Mouse (Mus musculus) frontal cortex, adult 2 months (tissue): ENCODE measurements at regions not wholly inside any gene's neighbourhood (a gene's known extent, or its start where the extent isn't known, plus 50 kb on each side); places are given as distances from the start of the nearest gene placed in this dataset.

ENCODE experiments used
- DNase-seq, 2 experiments: peaks; one replicate each; pipeline ENCODE4 v3.0.0; 2022; ENCODE audit warnings: low spot score in 1 of 2; ENCODE audit errors: extremely low spot score in 1 of 2

GRCm38 (mm10) chr16:29147766-29148165 lies 61.7 kb upstream of the Hrasls start:
- DNase-seq = peak; percentile 24 to 42

GRCm38 (mm10) chr16:29119217-29119616 lies 90.3 kb upstream of the Hrasls start:
- no peak for DNase-seq

- no peak for DNase-seq
These were observed 112.7 kb upstream of the Hrasls start for GRCm38 (mm10) chr16:29096791-29097190.

- no peak for DNase-seq
These were observed 136.5 kb upstream of the Mb21d2 start for GRCm38 (mm10) chr16:29065961-29066360.

GRCm38 (mm10) chr16:29065097-29065785 lies 135.8 kb upstream of the Mb21d2 start:
- DNase-seq = no peak

- no peak for DNase-seq
These were observed 133.9 kb upstream of the Mb21d2 start for GRCm38 (mm10) chr16:29063377-29063776.

GRCm38 (mm10) chr16:29057076-29057475 lies 127.6 kb upstream of the Mb21d2 start:
- no peak for DNase-seq

- DNase-seq = no peak
These were observed 125.0 kb upstream of the Mb21d2 start for GRCm38 (mm10) chr16:29054423-29054822.

GRCm38 (mm10) chr16:29046453-29046993 lies 117.0 kb upstream of the Mb21d2 start:
- no peak for DNase-seq

GRCm38 (mm10) chr16:29035523-29035922 lies 106.0 kb upstream of the Mb21d2 start:
- peak; percentile 8 to 37 for DNase-seq

GRCm38 (mm10) chr16:29034053-29034794 lies 104.8 kb upstream of the Mb21d2 start:
- no peak for DNase-seq

- DNase-seq = no peak
These were observed 103.9 kb upstream of the Mb21d2 start for GRCm38 (mm10) chr16:29033357-29033756.

- no peak for DNase-seq
These were observed 98.4 kb upstream of the Mb21d2 start for GRCm38 (mm10) chr16:29027856-29028255.

GRCm38 (mm10) chr16:29001249-29001648 lies 71.8 kb upstream of the Mb21d2 start:
- DNase-seq = peak in 1 of 2 experiments; percentile 5

- DNase-seq = peak in 1 of 2 experiments; percentile 1
These were observed 70.2 kb upstream of the Mb21d2 start for GRCm38 (mm10) chr16:28999641-29000040.

GRCm38 (mm10) chr16:28996629-28997028 lies 67.2 kb upstream of the Mb21d2 start:
- DNase-seq = no peak

GRCm38 (mm10) chr16:28990666-28991065 lies 61.2 kb upstream of the Mb21d2 start:
- DNase-seq = no peak

- DNase-seq = no peak
These were observed 55.5 kb upstream of the Mb21d2 start for GRCm38 (mm10) chr16:28984931-28985330.

GRCm38 (mm10) chr16:28982901-28983300 lies 53.4 kb upstream of the Mb21d2 start:
- DNase-seq = no peak
